Mouse (Mus musculus) thymus, adult 2 months (tissue): ENCODE measurements around the gene Smad9.

Experiments
- CTCF ChIP-seq: fragments of 200-500 bp; IDR thresholded peaks from 2 replicates; pipeline ENCODE4 v1.5.1; 2012; ENCODE audit warnings: mild to moderate bottlenecking, control low read depth, low read length, moderate library complexity, borderline replicate concordance; ENCODE audit not compliant: control insufficient read depth, poor library complexity, insufficient read depth; ENCODE audit errors: extremely low read depth
- POLR2A ChIP-seq: fragments of 200-500 bp; IDR thresholded peaks from 2 replicates; pipeline ENCODE4 v1.6.1; 2012; ENCODE audit warnings: mild to moderate bottlenecking, low read length, control low read depth, moderate library complexity; ENCODE audit not compliant: control insufficient read depth, poor library complexity, insufficient read depth; ENCODE audit errors: extremely low read depth

- TF ChIP-seq POLR2A (no peak), CTCF (no peak)
Measured at GRCm38 (mm10) chr3:54737317-54737716, 18.1 kb upstream of the Smad9 start.
